Mouse (Mus musculus) macrophage (primary cell): ENCODE measurements at regions not wholly inside any gene's neighbourhood (a gene's known extent, or its start where the extent isn't known, plus 50 kb on each side); places are given as distances from the start of the nearest gene placed in this dataset.

ENCODE experiments used
- H3K27ac ChIP-seq: fragments of 350-480 bp; formaldehyde crosslinking; 2 replicates; pipeline ENCODE4 v1.9.0; 2021
- H3K36me3 ChIP-seq: fragments of 350-480 bp; formaldehyde crosslinking; 2 replicates; pipeline ENCODE4 v1.9.0; 2021; ENCODE audit errors: inconsistent target
- H3K4me3 ChIP-seq: fragments of 350-480 bp; formaldehyde crosslinking; 2 replicates; pipeline ENCODE4 v1.9.0; 2021; ENCODE audit errors: inconsistent target
- H3K79me2 ChIP-seq: fragments of 350-480 bp; formaldehyde crosslinking; 2 replicates; pipeline ENCODE4 v1.9.0; 2021; ENCODE audit errors: inconsistent target
- WGBS: methylation state at CpG from one replicate; pipeline ENCODE4 v1.1.7; 2026; ENCODE audit warnings: inconsistent platforms; ENCODE audit not compliant: missing documents; 5-methylcytosine and 5-hydroxymethylcytosine counted together

GRCm38 (mm10) chr10:96362211-96362610 is 225.8 kb downstream of the Gm5426 start:
- no peak overlapping the region for H3K4me3 ChIP-seq

GRCm38 (mm10) chr10:96363867-96364266 is 227.5 kb downstream of the Gm5426 start:
- Histone ChIP-seq H3K79me2 (no peaks in the 10 kb centered on the region), H3K36me3 (no peaks in the 10 kb centered on the region), H3K27ac (no peak overlapping the region), H3K4me3 (no peak overlapping the region)
- 76% methylated on average over 4 of the region's 4 CpGs for WGBS

More at GRCm38 (mm10) chr10:96362211-96362610, 225.8 kb downstream of the Gm5426 start:
- 90% methylated on average over 3 of the region's 3 CpGs for WGBS
- Histone ChIP-seq H3K27ac (no peak overlapping the region), H3K36me3 (no peaks in the 10 kb centered on the region), H3K79me2 (no peaks in the 10 kb centered on the region)

- Histone ChIP-seq H3K4me3 (no peak overlapping the region), H3K36me3 (no peaks in the 10 kb centered on the region), H3K79me2 (no peaks in the 10 kb centered on the region), H3K27ac (no peak overlapping the region)
- 68% methylated on average over 3 of the region's 3 CpGs for WGBS
Observed at GRCm38 (mm10) chr10:96365101-96365500, 228.7 kb downstream of the Gm5426 start.

- Histone ChIP-seq H3K4me3 (no peak overlapping the region), H3K36me3 (no peaks in the 10 kb centered on the region), H3K27ac (no peak overlapping the region), H3K79me2 (no peaks in the 10 kb centered on the region)
- WGBS = 100% methylated on average over 2 of the region's 2 CpGs
Observed at GRCm38 (mm10) chr10:96366871-96367270, 230.5 kb downstream of the Gm5426 start.

GRCm38 (mm10) chr10:96370547-96371320 is 234.3 kb downstream of the Gm5426 start:
- no peaks in the 10 kb centered on the region for H3K79me2 ChIP-seq
- 0 out of 2 replicates have a peak overlapping the region, but pooled peaks have one; percentile 7 for H3K27ac ChIP-seq
- 42% methylated on average over 20 of the region's 21 CpGs for WGBS
- no peak overlapping the region for H3K4me3 ChIP-seq
- H3K36me3 ChIP-seq = no peaks in the 10 kb centered on the region

GRCm38 (mm10) chr10:96371321-96371653 is 234.9 kb downstream of the Gm5426 start:
- H3K27ac ChIP-seq = 0 out of 2 replicates have a peak overlapping the region, but pooled peaks have one; percentile 7
- 88% methylated on average over 14 of the region's 14 CpGs for WGBS
- no peaks in the 10 kb centered on the region for H3K36me3 ChIP-seq
- H3K79me2 ChIP-seq = no peaks in the 10 kb centered on the region
- H3K4me3 ChIP-seq = no peak overlapping the region

- WGBS = 94% methylated on average over 11 of the region's 11 CpGs
- H3K4me3 ChIP-seq = no peak overlapping the region
- H3K36me3 ChIP-seq = no peaks in the 10 kb centered on the region
- peak overlapping the region; percentile 89 for H3K27ac ChIP-seq
- no peaks in the 10 kb centered on the region for H3K79me2 ChIP-seq
Observed at GRCm38 (mm10) chr10:96372616-96373346, 236.4 kb downstream of the Gm5426 start.

GRCm38 (mm10) chr10:96373481-96373880 is 237.1 kb downstream of the Gm5426 start:
- peak overlapping the region; percentile 89 for H3K27ac ChIP-seq
- no peak overlapping the region for H3K4me3 ChIP-seq
- H3K36me3 ChIP-seq = no peaks in the 10 kb centered on the region
- no peaks in the 10 kb centered on the region for H3K79me2 ChIP-seq
- WGBS = 47% methylated on average over 7 of the region's 7 CpGs

- WGBS = 11% methylated on average over 12 of the region's 12 CpGs
- H3K4me3 ChIP-seq = no peak overlapping the region
- no peaks in the 10 kb centered on the region for H3K79me2 ChIP-seq
- H3K27ac ChIP-seq = peak overlapping the region; percentile 89
- H3K36me3 ChIP-seq = no peaks in the 10 kb centered on the region
Observed at GRCm38 (mm10) chr10:96374293-96375069, 238.1 kb downstream of the Gm5426 start.

GRCm38 (mm10) chr10:96375070-96375447 is 238.7 kb downstream of the Gm5426 start:
- H3K79me2 ChIP-seq = no peaks in the 10 kb centered on the region
- peak overlapping the region; percentile 89 for H3K27ac ChIP-seq
- no peaks in the 10 kb centered on the region for H3K36me3 ChIP-seq
- no peak overlapping the region for H3K4me3 ChIP-seq
- 90% methylated on average over 3 of the region's 3 CpGs for WGBS

- Histone ChIP-seq H3K36me3 (no peaks in the 10 kb centered on the region), H3K27ac (peak overlapping the region; percentile 77), H3K79me2 (no peaks in the 10 kb centered on the region), H3K4me3 (no peak overlapping the region)
- WGBS = 1% methylated on average over 4 of the region's 4 CpGs
Observed at GRCm38 (mm10) chr10:96377549-96377948, 239.3 kb upstream of the Btg1 start.

GRCm38 (mm10) chr10:96379016-96379771 is 237.6 kb upstream of the Btg1 start:
- peak overlapping the region; percentile 77 for H3K27ac ChIP-seq
- H3K79me2 ChIP-seq = no peaks in the 10 kb centered on the region
- 77% methylated on average over 9 of the region's 9 CpGs for WGBS
- H3K36me3 ChIP-seq = no peaks in the 10 kb centered on the region
- H3K4me3 ChIP-seq = no peak overlapping the region

GRCm38 (mm10) chr10:96381664-96382063 is 235.1 kb upstream of the Btg1 start:
- Histone ChIP-seq H3K4me3 (no peak overlapping the region), H3K27ac (no peak overlapping the region), H3K79me2 (no peaks in the 10 kb centered on the region), H3K36me3 (no peaks in the 10 kb centered on the region)
- 98% methylated on average over 6 of the region's 6 CpGs for WGBS

GRCm38 (mm10) chr10:96391748-96392147 is 225.1 kb upstream of the Btg1 start:
- Histone ChIP-seq H3K79me2 (no peaks in the 10 kb centered on the region), H3K27ac (no peak overlapping the region)
- 60% methylated on average over 3 of the region's 3 CpGs for WGBS

More at GRCm38 (mm10) chr10:96391748-96392147, 225.1 kb upstream of the Btg1 start:
- Histone ChIP-seq H3K36me3 (no peaks in the 10 kb centered on the region), H3K4me3 (no peak overlapping the region)
